Mouse (Mus musculus) inflammation-experienced regulatory T-cells (primary cell): ENCODE measurements around the gene Mta3. TPM values are rescaled to one million over a fixed set of nuclear protein-coding genes. Genes with fewer than 3 reads are reported as not detected.

ENCODE experiments used
- polyA plus RNA-seq, 2 experiments: library from polyadenylated mRNA; unstranded; fragments of 100-300 nt; shearing (Covaris generic); gene quantifications; one replicate each; pipeline ENCODE4 v1.2.1; 2017

The Mta3 gene
- 10 to 100 TPM; 89.4 to 92.3 TPM for polyA plus RNA-seq

GRCm38 (mm10) chr17:83706116-83706593, at the start of gene Mta3:
Mta3 (plus strand) TSS chr17:83706163.

GRCm38 (mm10) chr17:83847815-83848214, 141.9 kb downstream of the Mta3 start, which contains the start of gene Haao:
Haao (minus strand) TSS chr17:83847963.

Other genes starting within 250 kb of the Mta3 start
- gene Cox7a2l, start 188.8 kb upstream of the Mta3 start, polyA plus RNA-seq, result 100 to 1,000 TPM; 177 to 227 TPM
- under 1 TPM; 0.11 to 0.60 TPM for gene Kcng3, start 74.3 kb upstream of the Mta3 start, polyA plus RNA-seq
- gene Haao, start 141.8 kb downstream of the Mta3 start, polyA plus RNA-seq, result 1 to 10 TPM; 1.3 to 2.7 TPM